Mouse (Mus musculus): ENCODE measurements around the gene Ccl7. TPM values are rescaled to one million over a fixed set of nuclear protein-coding genes. Genes with fewer than 3 reads are reported as not detected.
A peak's percentile ranks its signal among the peaks of the same experiment; 100 is the strongest.

The Ccl7 gene
- 1.3 and 2.9 TPM in 2 replicates for polyA plus RNA-seq (2015; fragmentation: Nextera tagmentation; extraction: Ambion mirVana)

DNA sequence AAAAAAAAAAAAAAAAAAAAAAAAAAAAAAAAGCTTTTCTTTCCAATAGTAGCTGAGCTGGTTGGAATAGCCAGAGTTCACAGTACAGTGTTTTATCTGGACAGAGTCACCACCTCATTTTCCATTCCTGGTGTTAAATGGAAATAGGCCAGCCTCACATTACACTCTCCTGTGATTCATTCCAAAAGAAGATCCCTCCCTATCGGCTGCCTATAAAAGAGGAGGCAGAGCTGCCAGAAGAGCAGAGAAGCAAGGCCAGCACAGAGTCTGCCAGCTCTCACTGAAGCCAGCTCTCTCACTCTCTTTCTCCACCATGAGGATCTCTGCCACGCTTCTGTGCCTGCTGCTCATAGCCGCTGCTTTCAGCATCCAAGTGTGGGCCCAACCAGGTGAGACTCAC, at the start of gene Ccl7:
Gene Ccl7, plus strand, starts transcription at position 242 of the 400 bp plus-strand sequence.
- DNase-seq (ENCODE audit: low spot score) (no peak), ATAC-seq (replicated peaks; ENCODE audit: low FRiP score, low read depth) (no peak)
- no peaks in the 10 kb centered on the region for H3K4me1 ChIP-seq (replicated peaks; ENCODE audit: insufficient read depth, low read length)
- no peak within 1 kb of the TSS for H3K9ac ChIP-seq (ENCODE audit: low read depth, low read length)
- H3K4me2 ChIP-seq (ENCODE audit: low read length), result no peak within 1 kb of the TSS
- TF ChIP-seq CTCF (IDR thresholded peaks at IDR 0.05; ENCODE audit: low read depth), result no peak
- no peaks in the 10 kb centered on the region for H3K27me3 ChIP-seq (ENCODE audit: insufficient read depth, low read length)
- no peaks in the 10 kb centered on the region for H3K9me3 ChIP-seq (replicated peaks; ENCODE audit: low read length)
- WGBS, result 61% methylated on average over 3 of the region's 3 CpGs
- peak within 1 kb of the TSS; percentile 47 for H3K27ac ChIP-seq
- no peak within 1 kb of the TSS for H3K4me3 ChIP-seq (replicated peaks; ENCODE audit: low read depth, low read length)
- H3K36me3 ChIP-seq (ENCODE audit: insufficient read depth, low read length), result no peaks in the 10 kb centered on the region

DNA sequence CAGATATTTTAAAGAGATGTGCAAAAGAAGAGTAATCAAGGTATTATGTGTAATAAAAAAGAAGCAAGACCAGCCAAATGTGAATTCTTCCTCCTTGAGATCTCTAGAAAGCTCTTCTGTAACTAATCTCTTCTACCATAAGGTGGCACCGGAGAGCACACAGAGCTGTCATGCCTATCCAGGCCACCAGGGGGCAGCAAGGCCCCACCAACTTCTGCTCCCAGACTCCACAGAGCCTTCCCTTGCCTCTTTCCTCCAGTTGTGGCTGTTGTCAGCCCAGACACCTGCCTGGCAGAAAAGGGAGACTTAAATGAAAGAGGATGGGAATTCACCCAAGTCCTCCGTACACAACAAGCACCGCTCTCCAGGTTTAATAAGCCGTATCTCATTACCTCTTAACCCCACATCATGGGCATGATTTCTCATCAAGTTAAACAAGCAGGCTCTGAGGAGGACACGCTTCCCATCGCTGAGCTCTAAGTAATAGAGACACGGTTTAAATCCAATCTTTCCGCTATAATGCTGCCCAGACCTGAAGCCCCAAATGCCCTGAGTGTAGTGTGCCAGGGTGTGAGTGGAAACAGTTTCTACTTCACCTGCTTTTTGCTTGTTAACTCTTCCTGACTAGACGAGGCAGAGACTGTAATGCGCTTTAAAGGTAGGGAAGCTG, 49.2 kb upstream of the Ccl7 start:
- H3K36me3 ChIP-seq (ENCODE audit: insufficient read depth, low read length), result no peaks in the 10 kb centered on the region
- H3K4me3 ChIP-seq (replicated peaks; ENCODE audit: low read depth, low read length), result no peak overlapping the region
- no peak overlapping the region for H3K4me2 ChIP-seq (ENCODE audit: low read length)
- no peaks in the 10 kb centered on the region for H3K27me3 ChIP-seq (ENCODE audit: insufficient read depth, low read length)
- 53% methylated on average over 10 of the region's 10 CpGs for WGBS
- no peaks in the 10 kb centered on the region for H3K4me1 ChIP-seq (replicated peaks; ENCODE audit: insufficient read depth, low read length)
- DNase-seq (ENCODE audit: low spot score) (peak; percentile 78), ATAC-seq (replicated peaks; ENCODE audit: low FRiP score, low read depth) (no peak)
- H3K9ac ChIP-seq (ENCODE audit: low read depth, low read length), result no peak overlapping the region
- TF ChIP-seq CTCF (IDR thresholded peaks at IDR 0.05; ENCODE audit: low read depth), result peak; percentile 100
- no peak overlapping the region for H3K27ac ChIP-seq
- no peaks in the 10 kb centered on the region for H3K9me3 ChIP-seq (replicated peaks; ENCODE audit: low read length)

DNA sequence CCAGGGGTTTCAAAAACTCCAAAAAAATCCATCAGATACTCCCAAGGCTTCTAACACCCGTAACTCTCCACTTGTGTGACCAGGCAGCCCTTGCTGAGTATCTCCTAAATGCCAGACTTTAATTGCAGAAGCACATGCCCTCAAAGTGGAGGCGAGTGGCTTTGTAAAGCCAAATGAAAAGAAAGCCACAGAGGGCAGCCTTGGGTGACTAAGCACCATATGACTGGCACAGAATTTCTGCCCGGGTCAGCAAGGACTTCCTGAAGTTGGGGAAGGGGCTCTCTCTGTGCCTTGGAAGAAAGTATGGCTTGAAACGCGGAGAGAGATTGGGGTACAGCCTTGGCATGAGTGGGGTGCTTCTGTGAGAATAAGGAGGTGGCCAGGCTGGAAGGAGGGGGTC, 48.4 kb upstream of the Ccl7 start:
- H3K4me2 ChIP-seq (ENCODE audit: low read length), result no peak overlapping the region
- 83% methylated on average over 5 of the region's 5 CpGs for WGBS
- no peak overlapping the region for H3K27ac ChIP-seq
- H3K27me3 ChIP-seq (ENCODE audit: insufficient read depth, low read length), result no peaks in the 10 kb centered on the region
- H3K36me3 ChIP-seq (ENCODE audit: insufficient read depth, low read length), result no peaks in the 10 kb centered on the region
- no peaks in the 10 kb centered on the region for H3K9me3 ChIP-seq (replicated peaks; ENCODE audit: low read length)
- DNase-seq (ENCODE audit: low spot score) (no peak), ATAC-seq (replicated peaks; ENCODE audit: low FRiP score, low read depth) (no peak)
- no peak overlapping the region for H3K9ac ChIP-seq (ENCODE audit: low read depth, low read length)
- no peak overlapping the region for H3K4me3 ChIP-seq (replicated peaks; ENCODE audit: low read depth, low read length)
- TF ChIP-seq CTCF (IDR thresholded peaks at IDR 0.05; ENCODE audit: low read depth), result no peak
- no peaks in the 10 kb centered on the region for H3K4me1 ChIP-seq (replicated peaks; ENCODE audit: insufficient read depth, low read length)

DNA sequence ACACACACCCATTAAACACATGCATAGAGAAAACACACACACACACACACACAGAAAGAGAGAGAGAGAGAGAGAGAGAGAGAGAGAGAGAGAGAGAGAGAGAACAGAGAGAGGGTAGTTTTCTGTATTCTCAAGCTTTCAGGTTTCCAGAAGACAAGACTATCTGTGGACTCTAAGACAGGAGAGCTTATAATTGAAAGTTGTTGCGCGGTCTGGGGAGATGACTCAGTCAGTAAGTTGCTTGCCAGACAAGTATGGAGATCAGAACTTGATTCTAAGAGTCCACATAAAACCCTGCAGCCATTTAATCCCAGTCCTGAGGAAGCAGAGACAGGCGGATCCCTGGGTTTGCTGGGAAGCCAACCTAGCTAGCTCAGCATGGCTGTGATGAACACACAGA, 46.9 kb upstream of the Ccl7 start:
- Histone ChIP-seq H3K9me3 (replicated peaks; ENCODE audit: low read length) (no peaks in the 10 kb centered on the region), H3K36me3 (ENCODE audit: insufficient read depth, low read length) (no peaks in the 10 kb centered on the region)
- 82% methylated on average over 3 of the region's 3 CpGs for WGBS

GRCm38 (mm10) chr11:81999469-81999868, 46.0 kb upstream of the Ccl7 start:
- Histone ChIP-seq H3K27me3 (ENCODE audit: insufficient read depth, low read length) (no peaks in the 10 kb centered on the region), H3K9ac (ENCODE audit: low read depth, low read length) (no peak overlapping the region), H3K4me3 (replicated peaks; ENCODE audit: low read depth, low read length) (no peak overlapping the region), H3K27ac (no peak overlapping the region), H3K36me3 (ENCODE audit: insufficient read depth, low read length) (no peaks in the 10 kb centered on the region), H3K9me3 (replicated peaks; ENCODE audit: low read length) (no peaks in the 10 kb centered on the region), H3K4me1 (replicated peaks; ENCODE audit: insufficient read depth, low read length) (no peaks in the 10 kb centered on the region), H3K4me2 (ENCODE audit: low read length) (no peak overlapping the region)
- TF ChIP-seq CTCF (IDR thresholded peaks at IDR 0.05; ENCODE audit: low read depth), result no peak
- DNase-seq (ENCODE audit: low spot score) (no peak), ATAC-seq (replicated peaks; ENCODE audit: low FRiP score, low read depth) (no peak)
- WGBS, result 76% methylated on average over 4 of the region's 4 CpGs

More for the DNA sequence above, 46.9 kb upstream of the Ccl7 start:
- DNase-seq (ENCODE audit: low spot score) (no peak), ATAC-seq (replicated peaks; ENCODE audit: low FRiP score, low read depth) (no peak)
- Histone ChIP-seq H3K9ac (ENCODE audit: low read depth, low read length) (no peak overlapping the region), H3K27ac (no peak overlapping the region), H3K4me1 (replicated peaks; ENCODE audit: insufficient read depth, low read length) (no peaks in the 10 kb centered on the region), H3K27me3 (ENCODE audit: insufficient read depth, low read length) (no peaks in the 10 kb centered on the region), H3K4me3 (replicated peaks; ENCODE audit: low read depth, low read length) (no peak overlapping the region), H3K4me2 (ENCODE audit: low read length) (no peak overlapping the region)
- TF ChIP-seq CTCF (IDR thresholded peaks at IDR 0.05; ENCODE audit: low read depth), result no peak

GRCm38 (mm10) chr11:82000581-82000980, 44.9 kb upstream of the Ccl7 start:
- ATAC-seq (replicated peaks; ENCODE audit: low FRiP score, low read depth) (no peak), DNase-seq (ENCODE audit: low spot score) (no peak)
- Histone ChIP-seq H3K36me3 (ENCODE audit: insufficient read depth, low read length) (no peaks in the 10 kb centered on the region), H3K9me3 (replicated peaks; ENCODE audit: low read length) (no peaks in the 10 kb centered on the region), H3K27me3 (ENCODE audit: insufficient read depth, low read length) (no peaks in the 10 kb centered on the region), H3K27ac (no peak overlapping the region), H3K4me1 (replicated peaks; ENCODE audit: insufficient read depth, low read length) (no peaks in the 10 kb centered on the region), H3K9ac (ENCODE audit: low read depth, low read length) (no peak overlapping the region), H3K4me3 (replicated peaks; ENCODE audit: low read depth, low read length) (no peak overlapping the region), H3K4me2 (ENCODE audit: low read length) (no peak overlapping the region)
- 48% methylated on average over 5 of the region's 5 CpGs for WGBS
- TF ChIP-seq CTCF (IDR thresholded peaks at IDR 0.05; ENCODE audit: low read depth), result no peak

GRCm38 (mm10) chr11:82004810-82005209, 40.7 kb upstream of the Ccl7 start:
- H3K9me3 ChIP-seq (replicated peaks; ENCODE audit: low read length), result no peaks in the 10 kb centered on the region
- DNase-seq (ENCODE audit: low spot score), result no peak
- no peaks in the 10 kb centered on the region for H3K36me3 ChIP-seq (ENCODE audit: insufficient read depth, low read length)
- ATAC-seq (replicated peaks; ENCODE audit: low FRiP score, low read depth), result no peak
- H3K9ac ChIP-seq (ENCODE audit: low read depth, low read length), result no peak overlapping the region
- TF ChIP-seq CTCF (IDR thresholded peaks at IDR 0.05; ENCODE audit: low read depth), result no peak
- H3K4me3 ChIP-seq (replicated peaks; ENCODE audit: low read depth, low read length), result no peak overlapping the region
- no peaks in the 10 kb centered on the region for H3K4me1 ChIP-seq (replicated peaks; ENCODE audit: insufficient read depth, low read length)
- WGBS, result 54% methylated on average over 2 of the region's 2 CpGs
- H3K27me3 ChIP-seq (ENCODE audit: insufficient read depth, low read length), result no peaks in the 10 kb centered on the region
- H3K4me2 ChIP-seq (ENCODE audit: low read length), result no peak overlapping the region
- no peak overlapping the region for H3K27ac ChIP-seq

Data from kidney, postnatal 0 days (tissue).